Mouse (Mus musculus): ENCODE data around the gene Gria2. TPM values are rescaled to one million over a fixed set of nuclear protein-coding genes. Genes with fewer than 3 reads are reported as not detected.

The Gria2 gene
- polyA plus RNA-seq, 1 experiment from 2014 or later: 0.54 TPM

DNA sequence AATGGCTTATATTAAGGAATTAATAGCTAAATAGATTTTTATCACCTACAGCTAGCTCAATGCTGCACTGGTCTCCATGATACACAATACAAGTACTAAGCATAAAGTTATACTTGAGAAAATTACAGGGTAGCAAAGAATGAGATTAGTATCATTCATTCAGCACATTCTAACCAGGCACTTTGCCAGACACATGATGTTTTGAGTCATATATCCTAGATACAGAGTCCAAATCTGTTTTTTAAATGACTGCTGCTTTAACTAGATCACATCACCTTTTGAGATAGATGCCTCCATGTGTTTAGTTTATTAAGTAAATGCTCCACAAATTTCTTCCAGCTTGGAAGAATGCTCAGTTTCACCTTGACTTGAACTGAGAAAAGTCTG is 21.5 kb downstream of the Gria2 start:
- no peaks in the 10 kb centered on the region for H3K27me3 ChIP-seq (ENCODE audit: insufficient read depth, low read length)
- H3K4me2 ChIP-seq (replicated peaks; ENCODE audit: low read depth, low read length): no peak overlapping the region
- H3K4me1 ChIP-seq (ENCODE audit: insufficient read depth, low read length): no peaks in the 10 kb centered on the region
- H3K9me3 ChIP-seq (ENCODE audit: low read length): no peaks in the 10 kb centered on the region
- ATAC-seq (ENCODE audit: low FRiP score, low TSS enrichment): no peak
- no peak overlapping the region for H3K27ac ChIP-seq (ENCODE audit: low read length)
- no peak overlapping the region for H3K4me3 ChIP-seq (ENCODE audit: low read length)
- H3K36me3 ChIP-seq (ENCODE audit: insufficient read depth, low read length): no peaks in the 10 kb centered on the region
- H3K9ac ChIP-seq (replicated peaks; ENCODE audit: low read length): no peak overlapping the region

DNA sequence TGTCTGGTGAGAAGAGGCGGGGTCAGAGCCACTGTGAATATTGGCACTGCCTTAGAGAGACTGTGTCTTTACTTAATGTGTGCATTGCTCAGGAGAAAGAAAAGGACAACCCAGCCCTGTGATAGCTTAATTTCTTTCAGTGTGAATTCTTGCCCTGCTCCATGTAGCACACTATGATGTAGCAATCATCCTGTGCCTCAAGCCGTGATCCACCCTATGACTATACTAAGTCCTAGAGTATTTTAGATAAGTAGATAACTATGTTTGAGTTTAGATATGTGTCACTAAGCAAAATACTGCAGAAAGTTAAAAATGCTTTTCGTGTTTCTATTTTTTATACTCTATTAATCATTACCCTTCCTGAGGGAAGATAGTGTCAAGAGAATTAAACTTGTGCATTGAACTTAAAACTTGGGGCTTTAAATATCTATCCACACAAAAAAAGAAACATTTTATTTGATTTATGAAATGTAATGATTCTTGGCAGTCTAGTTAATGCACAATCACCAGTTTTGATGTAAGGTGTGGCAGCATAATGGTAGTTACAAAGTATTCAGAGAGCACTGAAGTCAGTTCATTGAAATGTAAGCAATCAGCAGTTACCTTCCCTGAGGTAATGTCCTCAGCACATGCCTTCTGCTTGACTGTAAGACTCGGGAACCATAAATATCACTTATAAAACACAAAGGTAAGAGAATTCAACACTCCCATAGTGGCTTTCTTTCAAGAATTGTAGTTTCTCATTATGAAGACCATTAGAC is 22.1 kb downstream of the Gria2 start:
- 83% methylated on average over 4 of the region's 4 CpGs for WGBS
- ATAC-seq (ENCODE audit: low FRiP score, low TSS enrichment): no peak

DNA sequence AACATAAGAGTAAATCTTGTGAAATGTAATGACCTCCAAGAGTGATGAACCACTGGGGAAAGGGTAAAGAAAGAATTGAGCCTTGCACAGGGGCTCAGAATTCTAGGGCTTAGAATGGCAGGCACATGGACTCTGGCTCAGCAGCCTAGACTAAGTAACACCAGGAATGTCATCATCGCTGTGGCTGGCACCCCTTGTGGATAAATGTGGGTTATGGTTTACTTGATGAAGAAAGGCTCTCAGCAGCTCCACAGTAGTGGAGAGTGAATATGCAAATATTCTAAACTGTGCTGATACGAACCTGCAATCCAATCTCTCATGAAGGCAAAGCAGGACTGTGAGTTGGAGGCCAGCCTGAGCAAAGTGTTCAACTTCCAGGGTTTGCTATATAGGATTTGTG is 26.0 kb downstream of the Gria2 start:
- H3K4me1 ChIP-seq (ENCODE audit: insufficient read depth, low read length): no peaks in the 10 kb centered on the region
- no peaks in the 10 kb centered on the region for H3K36me3 ChIP-seq (ENCODE audit: insufficient read depth, low read length)
- no peaks in the 10 kb centered on the region for H3K9me3 ChIP-seq (ENCODE audit: low read length)
- no peak for ATAC-seq (ENCODE audit: low FRiP score, low TSS enrichment)
- H3K4me3 ChIP-seq (ENCODE audit: low read length): no peak overlapping the region
- 72% methylated on average over 2 of the region's 2 CpGs for WGBS
- H3K9ac ChIP-seq (replicated peaks; ENCODE audit: low read length): no peak overlapping the region
- H3K27ac ChIP-seq (ENCODE audit: low read length): no peak overlapping the region
- no peaks in the 10 kb centered on the region for H3K27me3 ChIP-seq (ENCODE audit: insufficient read depth, low read length)
- no peak overlapping the region for H3K4me2 ChIP-seq (replicated peaks; ENCODE audit: low read depth, low read length)

More for the DNA sequence above, 22.1 kb downstream of the Gria2 start:
- no peak overlapping the region for H3K9ac ChIP-seq (replicated peaks; ENCODE audit: low read length)
- H3K36me3 ChIP-seq (ENCODE audit: insufficient read depth, low read length): no peaks in the 10 kb centered on the region
- H3K4me3 ChIP-seq (ENCODE audit: low read length): no peak overlapping the region
- H3K4me1 ChIP-seq (ENCODE audit: insufficient read depth, low read length): no peaks in the 10 kb centered on the region
- H3K27me3 ChIP-seq (ENCODE audit: insufficient read depth, low read length): no peaks in the 10 kb centered on the region
- H3K9me3 ChIP-seq (ENCODE audit: low read length): no peaks in the 10 kb centered on the region
- H3K4me2 ChIP-seq (replicated peaks; ENCODE audit: low read depth, low read length): no peak overlapping the region
- H3K27ac ChIP-seq (ENCODE audit: low read length): no peak overlapping the region

DNA sequence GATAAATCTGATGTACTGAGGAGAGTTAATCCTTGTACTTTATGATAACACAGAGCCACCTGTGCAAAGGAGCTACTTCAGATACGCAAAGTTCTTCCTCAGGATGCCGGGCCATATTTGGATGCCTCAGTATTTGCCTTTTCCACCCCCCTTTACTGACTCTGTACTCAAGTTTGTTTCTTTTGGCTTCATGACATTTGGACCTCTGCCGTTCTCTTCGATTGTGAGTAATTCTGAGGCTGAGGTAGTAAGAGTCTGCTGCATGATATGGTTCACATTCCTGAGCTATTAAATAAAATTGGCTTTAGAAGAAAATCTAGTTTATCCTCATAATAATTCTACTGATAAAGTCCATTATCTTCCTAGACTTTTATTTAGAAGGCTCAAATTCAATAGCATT is 26.7 kb downstream of the Gria2 start:
- no peak overlapping the region for H3K9ac ChIP-seq (replicated peaks; ENCODE audit: low read length)

DNA sequence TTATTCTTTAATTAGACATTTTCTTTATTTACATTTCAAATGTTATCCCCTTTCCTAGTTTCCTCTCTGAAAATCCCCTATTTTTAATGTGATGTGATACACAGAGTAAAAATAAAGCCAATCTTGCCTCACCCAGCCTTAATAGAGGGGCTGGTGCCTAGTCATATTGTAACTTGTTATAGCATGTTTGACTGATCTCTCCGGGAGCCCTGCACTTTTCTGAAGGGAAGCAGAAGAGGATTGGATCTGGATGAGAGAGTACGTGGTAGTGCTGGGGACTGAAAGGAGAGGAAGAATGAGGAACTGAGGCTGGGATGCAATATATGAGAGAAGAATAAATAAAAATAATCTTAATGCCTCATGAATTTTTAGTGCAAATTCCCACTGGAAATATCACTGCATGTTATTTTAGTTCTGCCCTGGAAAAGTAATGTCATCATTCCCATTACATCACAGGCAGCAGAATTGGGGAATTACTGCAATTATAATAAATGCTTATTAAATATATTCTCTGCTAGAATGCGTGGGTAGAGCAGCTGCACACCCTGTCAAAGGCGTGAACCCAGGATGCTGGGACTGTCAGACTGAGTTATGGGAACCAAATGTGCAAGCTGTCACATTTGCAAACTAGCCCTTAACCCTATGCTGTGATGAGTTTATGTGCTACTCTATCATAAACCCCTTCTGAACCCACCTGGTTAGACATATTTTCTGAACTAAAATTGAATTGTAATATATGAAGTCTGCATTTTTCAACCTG is 28.4 kb downstream of the Gria2 start:
- ATAC-seq (ENCODE audit: low FRiP score, low TSS enrichment): no peak
- no peak overlapping the region for H3K4me2 ChIP-seq (replicated peaks; ENCODE audit: low read depth, low read length)
- H3K27me3 ChIP-seq (ENCODE audit: insufficient read depth, low read length): no peaks in the 10 kb centered on the region
- H3K36me3 ChIP-seq (ENCODE audit: insufficient read depth, low read length): no peaks in the 10 kb centered on the region
- no peak overlapping the region for H3K9ac ChIP-seq (replicated peaks; ENCODE audit: low read length)
- H3K27ac ChIP-seq (ENCODE audit: low read length): no peak overlapping the region
- no peaks in the 10 kb centered on the region for H3K4me1 ChIP-seq (ENCODE audit: insufficient read depth, low read length)
- H3K9me3 ChIP-seq (ENCODE audit: low read length): no peaks in the 10 kb centered on the region
- 50% methylated on average over 4 of the region's 4 CpGs for WGBS
- no peak overlapping the region for H3K4me3 ChIP-seq (ENCODE audit: low read length)

More for the DNA sequence above, 26.7 kb downstream of the Gria2 start:
- Histone ChIP-seq H3K9me3 (ENCODE audit: low read length) (no peaks in the 10 kb centered on the region), H3K36me3 (ENCODE audit: insufficient read depth, low read length) (no peaks in the 10 kb centered on the region), H3K4me2 (replicated peaks; ENCODE audit: low read depth, low read length) (no peak overlapping the region), H3K4me3 (ENCODE audit: low read length) (no peak overlapping the region), H3K4me1 (ENCODE audit: insufficient read depth, low read length) (no peaks in the 10 kb centered on the region), H3K27ac (ENCODE audit: low read length) (no peak overlapping the region), H3K27me3 (ENCODE audit: insufficient read depth, low read length) (no peaks in the 10 kb centered on the region)
- WGBS: 69% methylated on average over 4 of the region's 4 CpGs
- ATAC-seq (ENCODE audit: low FRiP score, low TSS enrichment): no peak

DNA sequence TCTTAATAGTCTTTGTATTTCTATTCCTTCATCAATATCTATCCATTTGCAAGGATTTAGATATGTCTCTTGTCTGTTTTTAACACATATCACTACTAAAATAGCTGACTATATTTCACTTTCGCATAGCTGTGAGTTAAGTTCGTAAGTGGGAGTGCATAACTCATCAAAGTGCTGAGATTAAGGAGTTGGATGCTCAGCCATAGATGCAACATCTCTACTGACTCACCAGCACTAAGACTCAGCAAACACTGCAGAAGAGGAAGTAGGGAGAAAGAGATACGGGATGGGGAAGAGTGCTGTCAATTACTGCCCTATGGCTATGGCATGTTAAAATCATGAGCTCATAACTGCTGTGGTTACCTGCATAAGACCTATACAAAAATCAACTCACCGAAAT is 29.4 kb downstream of the Gria2 start:
- Histone ChIP-seq H3K4me3 (ENCODE audit: low read length) (no peak overlapping the region), H3K27ac (ENCODE audit: low read length) (no peak overlapping the region), H3K9ac (replicated peaks; ENCODE audit: low read length) (no peak overlapping the region), H3K36me3 (ENCODE audit: insufficient read depth, low read length) (no peaks in the 10 kb centered on the region), H3K4me2 (replicated peaks; ENCODE audit: low read depth, low read length) (no peak overlapping the region), H3K9me3 (ENCODE audit: low read length) (no peaks in the 10 kb centered on the region), H3K27me3 (ENCODE audit: insufficient read depth, low read length) (no peaks in the 10 kb centered on the region), H3K4me1 (ENCODE audit: insufficient read depth, low read length) (no peaks in the 10 kb centered on the region)
- no peak for ATAC-seq (ENCODE audit: low FRiP score, low TSS enrichment)
- WGBS: 82% methylated on average over 4 of the region's 4 CpGs

GRCm38 (mm10) chr3:80769506-80770235 is 33.0 kb downstream of the Gria2 start:
- no peak for ATAC-seq (ENCODE audit: low FRiP score, low TSS enrichment)
- no peaks in the 10 kb centered on the region for H3K36me3 ChIP-seq (ENCODE audit: insufficient read depth, low read length)
- WGBS: 72% methylated on average over 5 of the region's 5 CpGs

DNA sequence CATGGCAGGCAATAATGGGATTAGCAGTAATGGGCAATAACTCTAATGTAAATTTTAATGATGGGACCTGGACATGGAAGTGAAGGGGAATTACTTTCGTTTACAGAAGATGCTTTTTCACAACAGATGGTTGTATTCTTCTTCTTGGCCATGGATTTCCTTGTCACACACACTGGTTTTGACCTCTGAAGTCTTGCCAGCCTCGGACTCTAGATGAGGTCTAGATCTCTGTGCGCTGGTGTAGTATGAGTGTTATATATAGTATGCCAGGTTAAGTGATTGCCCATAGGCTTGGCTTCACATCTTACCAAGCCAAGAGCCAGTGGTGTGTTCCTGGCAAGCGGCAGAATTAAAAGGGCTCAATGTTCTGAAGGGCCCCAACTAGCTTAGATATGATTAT is 43.7 kb downstream of the Gria2 start:
- no peak for ATAC-seq (ENCODE audit: low FRiP score, low TSS enrichment)
- H3K27me3 ChIP-seq (ENCODE audit: insufficient read depth, low read length): no peaks in the 10 kb centered on the region
- H3K27ac ChIP-seq (ENCODE audit: low read length): no peak overlapping the region
- 75% methylated on average over 4 of the region's 4 CpGs for WGBS
- H3K4me2 ChIP-seq (replicated peaks; ENCODE audit: low read depth, low read length): no peak overlapping the region
- H3K36me3 ChIP-seq (ENCODE audit: insufficient read depth, low read length): no peaks in the 10 kb centered on the region
- no peaks in the 10 kb centered on the region for H3K4me1 ChIP-seq (ENCODE audit: insufficient read depth, low read length)
- no peak overlapping the region for H3K4me3 ChIP-seq (ENCODE audit: low read length)
- no peaks in the 10 kb centered on the region for H3K9me3 ChIP-seq (ENCODE audit: low read length)
- H3K9ac ChIP-seq (replicated peaks; ENCODE audit: low read length): no peak overlapping the region

More at GRCm38 (mm10) chr3:80769506-80770235, 33.0 kb downstream of the Gria2 start:
- no peak overlapping the region for H3K4me3 ChIP-seq (ENCODE audit: low read length)
- H3K27ac ChIP-seq (ENCODE audit: low read length): no peak overlapping the region
- H3K27me3 ChIP-seq (ENCODE audit: insufficient read depth, low read length): no peaks in the 10 kb centered on the region
- H3K9ac ChIP-seq (replicated peaks; ENCODE audit: low read length): no peak overlapping the region
- no peak overlapping the region for H3K4me2 ChIP-seq (replicated peaks; ENCODE audit: low read depth, low read length)
- H3K4me1 ChIP-seq (ENCODE audit: insufficient read depth, low read length): no peaks in the 10 kb centered on the region
- no peaks in the 10 kb centered on the region for H3K9me3 ChIP-seq (ENCODE audit: low read length)

- H3K27ac ChIP-seq (ENCODE audit: low read length): no peak overlapping the region
- 84% methylated on average over 2 of the region's 2 CpGs for WGBS
- no peak for ATAC-seq (ENCODE audit: low FRiP score, low TSS enrichment)
Measured at GRCm38 (mm10) chr3:80758363-80758762, 44.3 kb downstream of the Gria2 start.

GRCm38 (mm10) chr3:80750786-80751185 is 51.8 kb downstream of the Gria2 start:
- Histone ChIP-seq H3K4me3 (ENCODE audit: low read length) (no peak overlapping the region), H3K9me3 (ENCODE audit: low read length) (no peaks in the 10 kb centered on the region), H3K4me2 (replicated peaks; ENCODE audit: low read depth, low read length) (no peak overlapping the region), H3K4me1 (ENCODE audit: insufficient read depth, low read length) (no peaks in the 10 kb centered on the region), H3K27ac (ENCODE audit: low read length) (no peak overlapping the region), H3K9ac (replicated peaks; ENCODE audit: low read length) (no peak overlapping the region), H3K27me3 (ENCODE audit: insufficient read depth, low read length) (no peaks in the 10 kb centered on the region), H3K36me3 (ENCODE audit: insufficient read depth, low read length) (no peaks in the 10 kb centered on the region)
- ATAC-seq (ENCODE audit: low FRiP score, low TSS enrichment): no peak

More at GRCm38 (mm10) chr3:80758363-80758762, 44.3 kb downstream of the Gria2 start:
- no peak overlapping the region for H3K4me3 ChIP-seq (ENCODE audit: low read length)
- no peaks in the 10 kb centered on the region for H3K9me3 ChIP-seq (ENCODE audit: low read length)
- H3K4me1 ChIP-seq (ENCODE audit: insufficient read depth, low read length): no peaks in the 10 kb centered on the region
- no peaks in the 10 kb centered on the region for H3K27me3 ChIP-seq (ENCODE audit: insufficient read depth, low read length)
- H3K9ac ChIP-seq (replicated peaks; ENCODE audit: low read length): no peak overlapping the region
- no peaks in the 10 kb centered on the region for H3K36me3 ChIP-seq (ENCODE audit: insufficient read depth, low read length)
- no peak overlapping the region for H3K4me2 ChIP-seq (replicated peaks; ENCODE audit: low read depth, low read length)

All from kidney, embryonic 16.5 days (tissue).